Mouse (Mus musculus) heart, postnatal 0 days (tissue): Measurements from ENCODE around the gene Alk.

Experiments
- CTCF ChIP-seq: IDR thresholded peaks from 2 replicates; pipeline ENCODE4 v1.5.1; 2016; ENCODE audit warnings: antibody characterized with exemption, control low read depth, low read depth
- EP300 ChIP-seq: IDR thresholded peaks from 2 replicates; pipeline ENCODE4 v1.6.1; 2016; ENCODE audit warnings: antibody characterized with exemption, low read depth

GRCm38 (mm10) chr17:72190536-72190935 is 413.9 kb downstream of the Alk start:
- TF ChIP-seq CTCF: no peak
- TF ChIP-seq EP300: no peak
